Mouse (Mus musculus): Measurements from ENCODE around the gene Arid1b. TPM values are rescaled to one million over a fixed set of nuclear protein-coding genes. Genes with fewer than 3 reads are reported as not detected.

The Arid1b gene
- total RNA-seq (2021), result 10 to 100 TPM; 29.2 to 29.7 TPM
- long read RNA-seq, experiment 1, partial matches to known transcripts, result 1 of 10 reads
- long read RNA-seq, experiment 1, other reads (novel, unspliced or antisense), result 9 of 10 reads
- long read RNA-seq, experiment 2, partial matches to known transcripts, result 10 of 13 reads
- long read RNA-seq, experiment 2, other reads (novel, unspliced or antisense), result 3 of 13 reads

GRCm38 (mm10) chr17:4993840-4994503 is at the start of gene Arid1b:
Gene Arid1b (plus strand): TSS chr17:4994332.
- DNase-seq, result peak; percentile 88

DNA sequence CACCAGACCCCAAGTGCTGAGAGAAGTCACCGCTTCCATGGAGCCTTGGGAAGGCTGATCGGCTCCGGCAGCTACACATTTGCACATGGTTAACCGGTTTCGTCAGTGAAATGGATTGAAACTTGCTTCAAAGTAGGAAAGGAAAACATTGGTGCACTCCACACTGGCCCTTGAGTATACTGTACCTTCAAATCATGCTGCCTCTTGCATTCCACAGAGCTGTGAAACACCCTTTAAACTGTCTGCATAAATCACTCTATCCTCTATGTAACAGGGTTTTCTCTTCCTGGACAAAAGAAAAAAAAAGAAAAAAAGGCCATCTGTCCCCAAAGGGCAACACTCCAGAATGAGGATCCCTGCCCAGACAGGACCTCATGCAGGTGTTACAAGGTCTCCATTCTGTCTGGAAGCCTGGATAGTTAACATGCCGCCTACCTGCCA is 48.8 kb upstream of the Arid1b start:
- DNase-seq, result no peak

DNA sequence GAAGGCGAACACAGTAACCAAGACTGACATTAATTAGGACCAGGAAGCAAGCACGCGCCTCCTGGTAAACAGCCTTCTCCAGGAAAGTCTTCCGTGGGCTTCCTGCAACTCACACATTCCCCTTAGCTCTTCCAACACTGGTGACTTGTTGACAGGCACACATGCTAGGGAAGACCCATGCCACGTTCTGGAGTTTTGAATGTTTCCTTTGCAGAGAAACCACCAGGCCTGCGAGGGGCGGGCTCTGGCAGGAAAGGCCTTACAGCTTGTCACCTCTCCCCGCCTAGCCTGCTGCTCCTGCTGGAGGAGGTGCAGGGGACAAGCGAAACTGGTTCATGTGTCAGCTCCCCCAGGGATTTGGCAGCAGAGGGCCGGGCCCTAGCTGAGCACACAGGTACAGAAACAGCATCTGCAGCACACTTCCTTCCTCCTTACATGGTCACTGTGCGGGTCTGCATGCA is 48.2 kb upstream of the Arid1b start:
- peak; percentile 51 for DNase-seq

DNA sequence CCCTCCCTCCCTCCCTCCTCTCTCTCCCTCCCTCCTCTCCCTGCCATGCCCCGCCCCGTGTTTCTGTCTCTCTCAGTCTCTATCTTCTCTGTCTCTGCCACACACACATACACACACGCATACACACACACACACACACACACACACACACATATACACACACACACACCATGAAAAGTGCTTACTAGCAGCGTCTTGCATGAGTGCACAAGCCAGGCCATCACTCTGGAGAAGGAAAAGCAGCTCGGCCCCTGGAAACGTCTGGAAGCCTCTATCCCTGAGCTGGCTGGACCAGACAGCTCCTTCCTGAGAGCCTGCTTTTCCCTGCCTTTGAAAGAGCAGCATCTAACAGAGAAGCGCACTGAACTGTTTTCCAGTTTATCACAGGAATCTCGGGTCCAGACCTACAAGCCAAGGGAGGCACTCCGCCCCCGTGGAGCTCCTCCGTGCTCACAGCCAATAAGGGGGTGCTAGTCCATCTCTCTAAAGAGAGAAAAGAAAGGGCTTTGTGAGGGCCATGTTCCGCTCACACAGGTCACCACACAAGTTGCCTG is 47.6 kb upstream of the Arid1b start:
- peak; percentile 15 for DNase-seq

- no peak for DNase-seq
These were observed 47.1 kb upstream of the Arid1b start for GRCm38 (mm10) chr17:4947013-4947412.

DNA sequence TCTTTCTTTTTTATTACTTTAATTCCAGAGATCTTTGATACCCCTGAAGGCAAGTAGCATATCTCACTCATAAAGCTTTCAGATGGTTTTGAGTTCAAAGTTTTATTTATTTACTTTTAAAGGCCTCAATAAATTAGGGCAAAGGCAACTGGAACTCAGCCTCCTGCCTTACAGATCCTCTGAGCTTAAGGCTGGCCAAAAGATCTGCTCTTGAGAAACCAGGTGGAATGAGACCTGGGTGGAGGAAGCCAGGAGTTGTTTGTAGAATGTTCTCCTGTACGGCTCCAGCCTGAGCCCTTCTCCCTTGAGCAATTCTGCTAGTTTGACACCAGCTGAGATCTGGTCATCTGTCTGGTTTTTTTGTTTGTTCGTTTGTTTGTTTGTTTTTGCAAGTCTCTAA is 46.7 kb upstream of the Arid1b start:
- no peak for DNase-seq

GRCm38 (mm10) chr17:4948501-4948900 is 45.6 kb upstream of the Arid1b start:
- DNase-seq, result no peak

- no peak for DNase-seq
These were observed 39.7 kb upstream of the Arid1b start for GRCm38 (mm10) chr17:4954431-4954830.

DNA sequence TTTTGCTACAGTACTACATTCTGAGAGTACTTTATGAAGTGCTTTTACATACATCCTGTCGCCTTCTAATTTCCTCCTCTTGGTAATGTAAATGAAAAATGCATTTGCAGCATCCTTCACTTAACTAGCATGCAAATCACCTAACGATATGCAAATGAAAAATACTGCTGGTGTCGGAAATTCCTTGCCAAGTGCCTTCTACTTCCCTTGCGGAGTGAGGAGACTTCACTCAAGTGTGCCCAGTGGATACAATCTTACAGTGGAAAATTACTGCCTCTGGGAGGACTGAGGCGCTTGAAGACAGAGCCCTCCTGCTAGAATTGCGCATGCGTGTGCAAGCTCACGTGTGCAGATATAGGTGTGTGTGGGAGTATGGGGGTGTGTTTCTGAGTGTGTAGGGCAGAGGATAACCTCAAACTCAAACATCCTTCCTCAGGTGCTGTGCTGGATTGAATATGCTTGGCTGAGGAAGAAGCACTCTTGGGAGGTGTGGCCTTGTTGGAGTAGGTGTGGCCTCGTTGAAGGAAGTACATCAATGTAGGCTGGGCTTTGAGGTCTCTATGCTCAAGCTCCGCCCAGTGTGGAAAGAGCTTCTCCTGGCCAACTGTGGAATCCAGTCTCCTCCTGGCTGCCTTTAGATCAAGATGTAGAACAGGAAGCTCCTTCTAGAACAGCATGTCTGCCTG is 29.8 kb upstream of the Arid1b start:
- no peak for DNase-seq

DNA sequence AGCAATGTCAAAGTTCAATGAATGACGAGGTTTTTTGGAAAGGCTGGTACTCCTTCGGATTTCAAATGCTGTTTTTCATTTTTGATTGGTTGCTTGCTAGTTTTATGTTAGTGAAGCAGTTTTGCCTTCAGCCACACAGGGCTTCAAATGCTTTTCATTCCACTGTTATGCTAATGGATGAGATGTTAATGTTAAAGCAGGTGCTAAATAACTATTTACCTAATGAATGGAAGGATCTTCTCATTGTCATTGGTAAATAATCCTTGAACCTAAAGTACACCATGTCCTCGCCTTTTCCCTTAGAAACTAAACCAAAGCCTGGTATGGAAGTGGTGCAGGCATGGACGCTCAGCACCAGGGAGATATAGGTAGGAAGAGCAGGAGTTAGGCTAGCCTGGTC is 26.9 kb upstream of the Arid1b start:
- no peak for DNase-seq

- no peak for DNase-seq
These were observed 26.1 kb upstream of the Arid1b start for GRCm38 (mm10) chr17:4968035-4968434.

GRCm38 (mm10) chr17:4968878-4969277 is 25.3 kb upstream of the Arid1b start:
- DNase-seq, result no peak

GRCm38 (mm10) chr17:4972261-4972660 is 21.9 kb upstream of the Arid1b start:
- no peak for DNase-seq

GRCm38 (mm10) chr17:4974736-4975135 is 19.4 kb upstream of the Arid1b start:
- DNase-seq, result peak; percentile 91

- no peak for DNase-seq
These were observed 14.0 kb upstream of the Arid1b start for GRCm38 (mm10) chr17:4980151-4980550.

DNA sequence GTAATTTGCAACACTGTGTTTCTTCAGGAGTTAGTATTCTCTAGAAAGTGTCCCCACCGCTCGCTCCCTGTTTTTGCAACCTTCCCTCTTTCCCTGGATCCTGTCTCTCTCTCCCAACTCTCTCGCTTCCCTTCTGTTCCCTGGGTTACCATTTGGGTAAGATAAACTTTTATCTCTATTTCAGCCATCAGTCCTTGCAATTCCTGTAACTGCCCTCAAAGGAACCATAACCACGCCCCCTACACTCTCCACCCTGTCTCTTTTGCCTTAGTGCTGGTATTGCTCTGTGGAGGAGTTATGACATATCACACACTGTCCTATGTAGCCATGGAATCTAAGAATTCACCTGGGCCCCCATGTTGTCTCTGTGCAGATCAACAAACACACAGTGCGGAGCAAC is 11.3 kb upstream of the Arid1b start:
- no peak for DNase-seq

GRCm38 (mm10) chr17:4984691-4985090 is 9.4 kb upstream of the Arid1b start:
- no peak for DNase-seq

DNA sequence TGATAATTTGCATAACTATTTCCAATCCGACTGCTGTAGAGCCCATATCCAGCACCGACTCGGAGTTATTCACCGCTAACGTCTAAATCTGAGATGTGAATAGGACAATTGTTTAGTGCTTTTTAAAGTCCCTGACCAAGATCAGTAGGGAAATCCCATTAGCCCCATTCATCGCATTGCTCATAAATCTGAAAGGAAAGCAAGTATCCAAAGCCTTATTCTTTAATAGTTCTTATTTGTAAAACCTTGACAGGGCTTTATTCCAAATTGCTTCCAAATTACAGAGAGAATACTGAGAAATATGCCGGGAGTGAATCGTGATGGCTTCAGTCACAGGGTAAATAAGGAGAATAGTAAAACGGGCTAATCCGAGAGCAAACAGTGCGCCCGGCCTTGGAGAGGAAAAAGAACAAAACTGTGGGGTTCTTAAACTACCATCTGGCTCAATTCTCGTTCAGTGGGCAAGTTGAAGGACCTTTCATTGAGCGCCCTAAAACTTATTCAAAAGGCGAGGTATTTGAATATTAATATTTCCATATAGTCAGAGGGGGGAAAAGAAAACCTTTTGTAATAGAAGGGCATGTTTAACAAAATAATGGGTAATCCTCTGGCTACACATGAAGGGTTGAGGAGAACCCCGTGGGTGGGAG is 3.1 kb upstream of the Arid1b start:
- no peak for DNase-seq

- no peak for DNase-seq
These were observed 2.5 kb upstream of the Arid1b start for GRCm38 (mm10) chr17:4991600-4991999.

GRCm38 (mm10) chr17:4993497-4993839 is 664 bp upstream of the Arid1b start:
- DNase-seq, result no peak

GRCm38 (mm10) chr17:4994504-4994812 is 326 bp downstream of the Arid1b start:
- no peak for DNase-seq

DNA sequence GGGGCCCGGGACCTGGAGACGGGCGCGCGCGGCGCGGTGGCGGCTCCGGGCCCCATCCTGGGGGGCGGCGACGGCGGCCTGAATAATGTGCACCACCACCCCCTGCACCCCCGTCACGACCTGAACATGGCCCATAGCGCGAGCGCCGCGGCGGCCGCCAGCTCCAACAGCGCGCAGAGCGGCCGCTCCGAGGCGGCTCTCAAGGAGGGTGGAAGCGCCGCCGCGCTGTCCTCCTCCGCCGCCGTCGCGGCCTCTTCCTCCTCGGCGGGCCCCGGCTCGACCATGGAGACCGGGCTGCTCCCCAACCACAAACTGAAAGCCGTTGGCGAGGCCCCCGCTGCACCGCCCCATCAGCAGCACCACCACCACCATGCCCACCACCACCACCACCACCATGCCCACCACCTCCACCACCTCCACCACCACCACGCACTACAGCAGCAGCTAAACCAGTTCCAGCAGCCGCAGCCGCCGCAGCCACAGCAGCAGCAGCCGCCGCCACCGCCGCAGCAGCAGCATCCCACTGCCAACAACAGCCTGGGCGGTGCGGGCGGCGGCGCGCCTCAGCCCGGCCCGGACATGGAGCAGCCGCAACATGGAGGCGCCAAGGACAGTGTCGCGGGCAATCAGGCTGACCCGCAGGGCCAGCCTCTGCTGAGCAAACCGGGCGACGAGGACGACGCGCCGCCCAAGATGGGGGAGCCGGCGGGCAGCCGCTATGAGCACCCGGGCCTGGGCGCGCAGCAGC is 855 bp downstream of the Arid1b start:
- DNase-seq, result peak; percentile 74
